Mouse (Mus musculus): ENCODE data around the gene Wdr3. TPM values are rescaled to one million over a fixed set of nuclear protein-coding genes. Genes with fewer than 3 reads are reported as not detected.

The Wdr3 gene
- polyA plus RNA-seq, 1 experiment from 2014 or later = 31.0 TPM

GRCm38 (mm10) chr3:100163556-100163955 is 1.3 kb upstream of the Wdr3 start:
- 88% methylated on average over 2 of the region's 2 CpGs for WGBS
- no peaks in the 10 kb centered on the region for H3K27me3 ChIP-seq (ENCODE audit: control insufficient read depth, insufficient read depth, low read length)
- no peak overlapping the region for H3K9ac ChIP-seq (replicated peaks; ENCODE audit: low read depth, low read length)
- no peak overlapping the region for H3K27ac ChIP-seq (ENCODE audit: low read depth, low read length)
- no peak for ATAC-seq (ENCODE audit: low read depth)
- H3K4me2 ChIP-seq (ENCODE audit: low read depth, low read length) = 0 out of 2 replicates have a peak overlapping the region, but pooled peaks have one; percentile 84
- H3K9me3 ChIP-seq (ENCODE audit: control insufficient read depth, low read length) = no peaks in the 10 kb centered on the region
- H3K4me1 ChIP-seq (ENCODE audit: control insufficient read depth, insufficient read depth, low read length) = peaks cover 15% of the 10 kb centered on the region
- no peak overlapping the region; the same call in 1 of the 2 replicates for H3K4me3 ChIP-seq (ENCODE audit: low read depth, low read length)
- H3K36me3 ChIP-seq (ENCODE audit: control insufficient read depth, insufficient read depth, low read length) = peaks cover 9% of the 10 kb centered on the region

GRCm38 (mm10) chr3:100161665-100162314 is 417 bp downstream of the Wdr3 start:
- Histone ChIP-seq H3K9me3 (ENCODE audit: control insufficient read depth, low read length) (no peaks in the 10 kb centered on the region), H3K27ac (ENCODE audit: low read depth, low read length) (peak overlapping the region; percentile 93), H3K9ac (replicated peaks; ENCODE audit: low read depth, low read length) (peak overlapping the region; percentile 95), H3K27me3 (ENCODE audit: control insufficient read depth, insufficient read depth, low read length) (no peaks in the 10 kb centered on the region), H3K4me3 (ENCODE audit: low read depth, low read length) (peak overlapping the region; percentile 83), H3K4me1 (ENCODE audit: control insufficient read depth, insufficient read depth, low read length) (peaks cover 15% of the 10 kb centered on the region), H3K36me3 (ENCODE audit: control insufficient read depth, insufficient read depth, low read length) (peaks cover 16% of the 10 kb centered on the region), H3K4me2 (ENCODE audit: low read depth, low read length) (peak overlapping the region; percentile 63)
- whole genome bisulfite sequencing = 2% methylated on average over 35 of the region's 35 CpGs
- ATAC-seq (ENCODE audit: low read depth) = peak; percentile 2; the same call in 1 of the 2 replicates

GRCm38 (mm10) chr3:100160682-100161445 is 1.3 kb downstream of the Wdr3 start:
- ATAC-seq (ENCODE audit: low read depth) = no peak
- peak overlapping the region; percentile 83 for H3K4me3 ChIP-seq (ENCODE audit: low read depth, low read length)
- peaks cover 19% of the 10 kb centered on the region for H3K36me3 ChIP-seq (ENCODE audit: control insufficient read depth, insufficient read depth, low read length)
- H3K27me3 ChIP-seq (ENCODE audit: control insufficient read depth, insufficient read depth, low read length) = no peaks in the 10 kb centered on the region
- H3K27ac ChIP-seq (ENCODE audit: low read depth, low read length) = no peak overlapping the region
- peak overlapping the region; percentile 63 for H3K4me2 ChIP-seq (ENCODE audit: low read depth, low read length)
- H3K9ac ChIP-seq (replicated peaks; ENCODE audit: low read depth, low read length) = peak overlapping the region; percentile 95; the same call in 1 of the 2 replicates
- peaks cover 15% of the 10 kb centered on the region for H3K4me1 ChIP-seq (ENCODE audit: control insufficient read depth, insufficient read depth, low read length)
- H3K9me3 ChIP-seq (ENCODE audit: control insufficient read depth, low read length) = no peaks in the 10 kb centered on the region
- 88% methylated on average over 15 of the region's 15 CpGs for WGBS

GRCm38 (mm10) chr3:100122445-100122844 is 39.8 kb downstream of the Wdr3 start:
- H3K4me3 ChIP-seq (ENCODE audit: low read depth, low read length) = no peak overlapping the region
- H3K9me3 ChIP-seq (ENCODE audit: control insufficient read depth, low read length) = no peaks in the 10 kb centered on the region
- ATAC-seq (ENCODE audit: low read depth) = no peak
- WGBS = 57% methylated on average over 1 of the region's 1 CpGs
- H3K4me2 ChIP-seq (ENCODE audit: low read depth, low read length) = no peak overlapping the region
- no peak overlapping the region for H3K27ac ChIP-seq (ENCODE audit: low read depth, low read length)
- no peaks in the 10 kb centered on the region for H3K36me3 ChIP-seq (ENCODE audit: control insufficient read depth, insufficient read depth, low read length)
- H3K4me1 ChIP-seq (ENCODE audit: control insufficient read depth, insufficient read depth, low read length) = no peaks in the 10 kb centered on the region
- H3K27me3 ChIP-seq (ENCODE audit: control insufficient read depth, insufficient read depth, low read length) = no peaks in the 10 kb centered on the region
- no peak overlapping the region for H3K9ac ChIP-seq (replicated peaks; ENCODE audit: low read depth, low read length)

GRCm38 (mm10) chr3:100121961-100122360 is 40.2 kb downstream of the Wdr3 start:
- no peak for ATAC-seq (ENCODE audit: low read depth)

GRCm38 (mm10) chr3:100118681-100119080 is 43.5 kb downstream of the Wdr3 start:
- no peaks in the 10 kb centered on the region for H3K27me3 ChIP-seq (ENCODE audit: control insufficient read depth, insufficient read depth, low read length)
- H3K4me3 ChIP-seq (ENCODE audit: low read depth, low read length) = no peak overlapping the region
- H3K4me2 ChIP-seq (ENCODE audit: low read depth, low read length) = no peak overlapping the region
- no peaks in the 10 kb centered on the region for H3K9me3 ChIP-seq (ENCODE audit: control insufficient read depth, low read length)
- no peak overlapping the region for H3K27ac ChIP-seq (ENCODE audit: low read depth, low read length)
- 78% methylated on average over 2 of the region's 2 CpGs for WGBS
- H3K36me3 ChIP-seq (ENCODE audit: control insufficient read depth, insufficient read depth, low read length) = no peaks in the 10 kb centered on the region
- H3K9ac ChIP-seq (replicated peaks; ENCODE audit: low read depth, low read length) = no peak overlapping the region
- no peaks in the 10 kb centered on the region for H3K4me1 ChIP-seq (ENCODE audit: control insufficient read depth, insufficient read depth, low read length)
- ATAC-seq (ENCODE audit: low read depth) = no peak

More at GRCm38 (mm10) chr3:100121961-100122360, 40.2 kb downstream of the Wdr3 start:
- H3K9me3 ChIP-seq (ENCODE audit: control insufficient read depth, low read length) = no peaks in the 10 kb centered on the region
- H3K4me1 ChIP-seq (ENCODE audit: control insufficient read depth, insufficient read depth, low read length) = no peaks in the 10 kb centered on the region
- no peak overlapping the region for H3K4me2 ChIP-seq (ENCODE audit: low read depth, low read length)
- H3K9ac ChIP-seq (replicated peaks; ENCODE audit: low read depth, low read length) = no peak overlapping the region
- H3K36me3 ChIP-seq (ENCODE audit: control insufficient read depth, insufficient read depth, low read length) = no peaks in the 10 kb centered on the region
- no peaks in the 10 kb centered on the region for H3K27me3 ChIP-seq (ENCODE audit: control insufficient read depth, insufficient read depth, low read length)
- H3K27ac ChIP-seq (ENCODE audit: low read depth, low read length) = no peak overlapping the region
- H3K4me3 ChIP-seq (ENCODE audit: low read depth, low read length) = no peak overlapping the region
- WGBS = 80% methylated on average over 2 of the region's 2 CpGs

- H3K9ac ChIP-seq (replicated peaks; ENCODE audit: low read depth, low read length) = no peak overlapping the region
- WGBS = 73% methylated on average over 2 of the region's 2 CpGs
- no peak overlapping the region for H3K4me3 ChIP-seq (ENCODE audit: low read depth, low read length)
- no peaks in the 10 kb centered on the region for H3K9me3 ChIP-seq (ENCODE audit: control insufficient read depth, low read length)
- no peaks in the 10 kb centered on the region for H3K4me1 ChIP-seq (ENCODE audit: control insufficient read depth, insufficient read depth, low read length)
- H3K4me2 ChIP-seq (ENCODE audit: low read depth, low read length) = no peak overlapping the region
- H3K27me3 ChIP-seq (ENCODE audit: control insufficient read depth, insufficient read depth, low read length) = no peaks in the 10 kb centered on the region
- ATAC-seq (ENCODE audit: low read depth) = no peak
- H3K36me3 ChIP-seq (ENCODE audit: control insufficient read depth, insufficient read depth, low read length) = no peaks in the 10 kb centered on the region
- no peak overlapping the region for H3K27ac ChIP-seq (ENCODE audit: low read depth, low read length)
These were observed 55.5 kb downstream of the Wdr3 start for GRCm38 (mm10) chr3:100106736-100107135.

- Histone ChIP-seq H3K9ac (replicated peaks; ENCODE audit: low read depth, low read length) (no peak overlapping the region), H3K36me3 (ENCODE audit: control insufficient read depth, insufficient read depth, low read length) (no peaks in the 10 kb centered on the region), H3K27me3 (ENCODE audit: control insufficient read depth, insufficient read depth, low read length) (no peaks in the 10 kb centered on the region), H3K27ac (ENCODE audit: low read depth, low read length) (no peak overlapping the region), H3K4me1 (ENCODE audit: control insufficient read depth, insufficient read depth, low read length) (no peaks in the 10 kb centered on the region), H3K9me3 (ENCODE audit: control insufficient read depth, low read length) (no peaks in the 10 kb centered on the region), H3K4me3 (ENCODE audit: low read depth, low read length) (no peak overlapping the region), H3K4me2 (ENCODE audit: low read depth, low read length) (no peak overlapping the region)
- 99% methylated on average over 3 of the region's 3 CpGs for WGBS
- ATAC-seq (ENCODE audit: low read depth) = no peak
These were observed 59.7 kb downstream of the Wdr3 start for GRCm38 (mm10) chr3:100102386-100103092.

Measured in neural tube, embryonic 14.5 days (tissue).